Mouse (Mus musculus) A20 (cell line): ENCODE measurements around the gene Rpl3l.
A peak's percentile ranks its signal among the peaks of the same experiment; 100 is the strongest.
"Not testable (repeated sequence)": the region's sequence is repeated elsewhere in the genome, so short reads cannot be mapped to it uniquely, and the experiment has no call there.

Experiments
- DNase-seq: peaks from one replicate; pipeline ENCODE4 v3.0.0-alpha.2; 2011; ENCODE audit warnings: low read depth, low spot score

The Rpl3l gene

DNA sequence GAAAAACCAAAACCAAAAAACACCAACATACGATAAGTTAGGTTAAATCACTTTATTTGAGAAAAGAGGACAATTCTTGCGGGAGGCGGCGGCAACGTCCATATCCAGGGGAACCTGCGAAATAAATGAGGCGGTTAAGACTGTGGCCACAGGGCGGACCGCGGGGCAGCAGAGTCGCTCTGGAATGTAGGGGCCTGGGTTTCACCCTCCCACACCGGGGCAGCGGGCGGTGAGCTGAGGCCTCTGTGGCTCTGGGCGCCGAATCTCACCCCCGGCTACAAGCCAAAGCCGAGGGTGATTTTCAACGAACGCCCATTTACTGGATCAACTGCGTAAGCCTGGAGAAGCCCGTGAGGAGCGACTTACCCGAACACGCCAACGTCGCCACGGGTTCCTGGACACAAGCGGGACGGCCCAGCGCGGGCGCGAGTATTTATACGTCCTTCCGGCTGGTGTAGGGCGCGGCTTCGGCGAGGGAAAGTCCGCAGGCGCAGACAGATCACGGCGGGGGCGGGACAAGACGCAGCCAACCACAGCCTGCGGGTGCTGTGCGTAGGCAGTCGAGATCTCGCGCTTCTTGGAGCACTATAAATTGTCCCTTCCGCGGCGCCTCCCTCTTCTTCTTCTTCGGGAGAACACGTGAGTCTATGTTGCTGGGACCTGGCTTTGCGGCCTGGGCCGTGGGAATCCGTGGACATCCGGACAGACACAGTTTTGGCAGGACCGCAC is 8.0 kb upstream of the Rpl3l start:
- peak; percentile 98 for DNase-seq

DNA sequence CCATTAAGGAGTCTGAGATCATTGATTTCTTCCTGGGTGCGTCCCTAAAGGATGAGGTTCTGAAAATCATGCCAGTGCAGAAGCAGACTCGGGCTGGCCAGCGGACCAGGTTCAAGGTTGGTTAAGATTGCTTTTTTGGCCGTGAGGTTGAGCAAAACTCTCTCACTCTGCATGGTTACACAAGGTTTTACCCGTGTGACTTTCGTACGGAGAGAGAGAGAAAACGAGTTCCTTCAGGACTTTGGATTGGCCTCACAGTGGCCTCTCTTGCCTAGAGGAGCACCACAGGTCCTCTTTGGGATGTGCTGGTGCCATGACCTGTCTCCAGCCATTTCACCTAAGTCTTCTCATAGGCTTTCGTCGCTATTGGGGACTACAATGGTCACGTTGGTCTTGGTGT is 7.0 kb upstream of the Rpl3l start:
- DNase-seq, result not testable (repeated sequence)

DNA sequence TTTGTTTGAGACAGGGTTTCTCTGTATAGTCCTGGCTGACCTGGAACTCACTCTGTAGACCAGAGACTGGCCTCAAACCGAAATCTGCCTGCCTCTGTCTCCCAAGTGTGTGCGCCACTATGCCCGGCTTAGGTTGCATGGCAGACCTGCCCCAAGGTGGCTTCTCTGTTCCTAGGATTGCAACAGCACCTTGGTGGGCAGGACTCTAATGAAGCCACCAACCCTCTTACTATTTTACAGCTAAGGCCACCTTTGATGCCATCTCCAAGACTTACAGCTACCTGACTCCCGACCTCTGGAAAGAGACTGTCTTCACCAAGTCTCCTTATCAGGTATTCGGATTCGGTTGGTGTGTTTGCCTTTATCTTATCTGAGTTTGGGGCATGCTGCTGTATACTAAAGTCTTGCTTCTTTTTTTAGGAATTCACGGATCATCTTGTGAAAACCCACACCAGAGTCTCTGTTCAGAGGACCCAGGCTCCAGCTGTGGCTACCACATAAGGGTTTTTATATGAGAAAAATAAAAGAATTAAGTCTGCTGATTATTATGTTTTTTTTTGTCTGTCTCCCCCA is 6.2 kb upstream of the Rpl3l start:
- DNase-seq, result not testable (repeated sequence)

DNA sequence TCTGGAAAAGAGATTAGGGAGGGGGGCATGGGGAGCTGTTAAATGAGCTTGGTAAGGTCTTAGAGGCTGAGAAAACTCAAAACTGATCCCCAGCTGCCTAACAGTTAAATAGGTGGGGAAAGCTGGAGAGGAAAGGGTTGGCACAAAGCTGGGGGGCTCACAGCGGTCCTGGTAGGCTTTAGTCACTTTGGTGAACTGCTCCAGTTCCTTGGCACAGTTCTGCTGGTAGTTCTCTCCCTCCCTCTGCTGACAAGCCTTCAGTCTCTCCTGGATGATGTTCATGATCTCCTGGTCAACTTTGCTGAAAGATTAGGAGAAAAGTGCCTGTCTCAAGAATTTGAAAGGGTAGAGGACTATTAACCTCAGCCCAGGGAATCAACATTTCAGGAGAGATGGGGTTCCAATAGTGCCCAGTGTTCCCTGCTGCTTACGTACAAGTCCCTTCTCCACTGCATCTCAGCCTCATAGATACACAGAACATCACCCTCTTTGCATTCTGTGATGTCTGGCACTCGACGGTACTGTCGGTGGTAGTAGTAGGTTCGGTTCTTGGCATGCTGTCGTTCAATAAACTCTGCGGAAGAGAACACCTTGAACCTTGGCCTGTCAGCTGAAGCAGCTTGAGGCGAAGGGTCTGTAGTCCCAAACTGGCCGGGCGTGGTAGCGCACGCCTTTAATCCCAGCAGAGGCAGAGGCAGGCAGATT is 5.2 kb upstream of the Rpl3l start:
- peak; percentile 59 for DNase-seq

DNA sequence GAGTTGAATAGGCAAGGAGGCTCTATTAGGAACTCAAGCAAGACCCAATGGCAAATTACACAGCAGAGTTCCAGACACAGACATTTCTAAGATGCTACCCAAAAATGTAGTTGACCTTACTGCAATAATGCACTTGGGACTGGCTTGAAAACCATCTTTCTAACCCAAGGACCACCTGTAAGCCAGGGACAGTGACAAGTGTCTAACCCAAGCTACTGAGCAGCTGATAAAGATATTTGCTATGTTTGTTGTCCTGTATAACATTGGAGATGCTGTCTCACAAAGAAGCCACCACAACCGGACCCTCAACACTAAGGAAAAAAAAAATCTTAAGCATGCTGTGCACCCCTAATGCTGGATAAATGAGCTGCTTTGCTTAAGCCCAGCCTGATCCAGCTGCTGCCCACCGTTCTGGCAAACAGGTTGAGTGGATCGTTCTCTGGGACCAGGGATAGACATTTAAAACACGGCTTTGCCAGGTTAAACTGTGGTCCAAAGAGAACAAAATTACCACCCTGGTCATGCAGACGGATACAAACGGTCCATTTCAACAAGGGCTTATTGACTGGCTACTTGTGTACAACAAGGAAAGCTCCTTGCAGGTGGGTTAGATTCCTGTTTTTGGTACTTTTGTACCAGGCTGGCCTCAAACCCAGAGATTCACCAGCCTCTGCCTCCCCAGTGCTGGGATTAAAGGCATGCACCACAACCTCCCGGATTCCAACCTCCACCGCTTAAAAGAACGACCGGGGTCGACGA is 4.3 kb upstream of the Rpl3l start:
- peak; percentile 62 for DNase-seq

DNA sequence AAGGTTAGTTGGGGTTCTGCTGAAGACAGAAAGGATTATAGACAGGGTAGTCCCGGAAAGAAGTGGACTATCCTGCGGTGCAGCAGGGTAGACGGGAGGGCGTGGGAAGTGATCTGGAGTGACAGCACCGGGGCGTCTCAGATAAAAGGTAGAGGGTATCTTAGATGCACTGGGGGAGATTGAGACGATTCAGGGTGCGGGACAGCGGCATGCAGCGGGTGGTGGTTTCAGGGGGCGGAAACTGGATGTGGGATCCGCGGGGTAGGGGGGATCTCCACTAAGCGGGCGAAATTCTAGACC is 3.8 kb upstream of the Rpl3l start:
- no peak for DNase-seq

DNA sequence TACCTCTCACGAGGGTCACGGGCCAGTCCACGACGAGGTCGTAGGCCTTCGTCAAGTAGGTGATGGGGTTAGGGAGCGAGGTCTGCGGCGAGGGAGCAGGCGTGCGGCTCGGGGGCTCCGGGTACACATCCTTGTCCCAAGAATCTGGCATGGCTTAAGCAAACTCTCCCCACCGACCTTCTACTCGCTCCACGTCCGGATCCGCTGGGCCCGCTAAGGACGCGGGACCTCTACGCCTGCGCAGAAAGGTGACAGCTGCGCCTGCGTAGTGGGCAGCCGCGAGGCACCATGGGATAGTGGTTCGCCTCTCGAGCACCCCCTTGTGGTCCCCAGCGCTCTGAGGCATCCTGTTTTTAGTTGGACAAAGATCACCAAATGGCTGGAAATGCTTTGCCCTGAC is 3.4 kb upstream of the Rpl3l start, which contains the start of gene Ndufb10:
TSS of gene Ndufb10 (minus strand) at position 295 of the 400 bp plus-strand sequence.
- peak; percentile 94 for DNase-seq

DNA sequence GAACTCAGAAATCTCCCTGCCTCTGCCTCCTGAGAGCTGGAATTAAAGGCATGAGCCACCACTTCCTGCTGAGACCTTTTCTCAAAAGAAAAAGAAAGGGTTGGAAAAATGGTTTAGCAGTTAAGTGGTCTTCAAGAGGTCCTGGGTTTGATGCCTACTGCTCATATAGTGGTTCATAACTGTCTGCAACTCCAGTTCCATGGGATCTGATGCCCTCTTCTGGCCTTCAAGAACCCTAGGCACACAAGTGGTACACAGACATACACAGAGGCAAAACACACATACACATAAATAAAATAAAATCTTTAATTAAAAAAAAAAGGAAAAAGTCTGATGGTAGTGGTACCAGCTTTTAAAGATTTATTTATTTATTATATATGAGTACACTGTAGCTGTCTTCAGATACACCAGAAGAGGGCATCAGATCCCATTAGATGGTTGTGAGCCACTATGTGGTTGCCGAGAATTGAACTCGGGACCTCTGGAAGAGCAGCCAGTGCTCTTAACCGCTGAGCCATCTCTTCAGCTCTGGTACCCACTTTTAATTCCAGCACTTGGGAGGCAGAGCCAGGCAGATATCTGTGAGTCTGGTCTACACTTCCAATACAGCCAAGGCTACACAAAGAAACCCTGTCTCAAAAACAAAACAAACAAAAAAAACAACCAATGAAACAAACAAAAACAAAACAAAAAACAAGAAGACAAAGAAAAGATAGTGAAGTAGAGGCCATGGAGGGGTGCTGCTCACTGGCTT is 1.8 kb upstream of the Rpl3l start:
- DNase-seq, result no peak

DNA sequence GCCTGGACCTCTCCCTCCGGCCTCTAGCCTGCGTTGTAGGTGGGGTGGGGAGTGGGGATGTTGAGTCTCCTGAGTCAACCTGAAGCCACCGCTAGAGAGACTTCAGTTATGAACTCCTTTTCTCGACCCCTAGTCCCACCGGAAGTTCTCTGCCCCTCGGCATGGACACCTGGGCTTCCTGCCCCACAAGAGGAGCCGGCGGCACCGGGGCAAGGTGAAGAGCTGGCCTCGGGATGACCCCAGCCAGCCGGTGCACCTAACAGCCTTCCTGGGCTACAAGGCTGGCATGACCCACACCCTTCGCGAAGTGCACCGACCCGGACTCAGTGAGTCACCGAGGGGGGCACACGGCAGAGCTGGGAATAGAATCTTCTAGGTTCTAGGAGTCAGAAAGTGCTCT is 564 bp downstream of the Rpl3l start:
- DNase-seq, result no peak

DNA sequence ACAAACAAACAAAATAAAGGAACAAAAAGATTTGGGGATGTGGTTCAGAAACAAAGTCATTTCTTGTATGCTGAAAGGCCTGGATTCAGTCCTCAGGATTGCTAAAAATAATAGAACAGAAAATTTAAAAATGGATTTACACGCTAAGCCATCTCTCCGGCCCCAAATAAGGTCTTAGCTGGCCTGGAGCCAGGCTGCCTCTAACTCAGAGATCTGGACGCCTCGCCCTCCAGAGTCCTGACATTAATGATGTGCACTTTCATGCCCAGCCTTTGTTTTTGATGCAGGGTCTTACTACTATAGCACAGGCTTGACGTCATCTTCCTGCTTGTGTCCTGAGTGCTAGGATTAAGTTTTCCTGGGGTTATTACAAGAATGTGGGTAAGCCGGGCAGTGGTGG is 1.4 kb downstream of the Rpl3l start:
- DNase-seq, result no peak

DNA sequence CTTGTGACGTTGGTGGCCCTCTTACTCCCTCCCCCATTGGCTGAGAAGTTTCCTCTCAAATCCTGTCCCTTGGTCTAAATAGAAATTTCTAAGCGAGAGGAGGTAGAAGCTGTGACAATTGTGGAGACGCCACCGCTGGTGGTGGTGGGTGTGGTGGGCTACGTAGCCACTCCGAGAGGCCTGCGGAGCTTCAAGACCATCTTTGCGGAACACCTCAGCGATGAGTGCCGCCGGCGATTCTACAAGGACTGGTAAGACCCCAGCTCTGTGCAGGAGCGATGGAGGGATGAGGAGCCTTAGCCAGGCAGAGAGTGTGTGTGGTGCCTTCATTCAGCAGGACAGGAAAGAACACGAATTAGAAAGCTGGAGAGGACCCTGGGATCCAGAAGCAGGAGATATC is 3.2 kb downstream of the Rpl3l start:
- DNase-seq, result no peak

DNA sequence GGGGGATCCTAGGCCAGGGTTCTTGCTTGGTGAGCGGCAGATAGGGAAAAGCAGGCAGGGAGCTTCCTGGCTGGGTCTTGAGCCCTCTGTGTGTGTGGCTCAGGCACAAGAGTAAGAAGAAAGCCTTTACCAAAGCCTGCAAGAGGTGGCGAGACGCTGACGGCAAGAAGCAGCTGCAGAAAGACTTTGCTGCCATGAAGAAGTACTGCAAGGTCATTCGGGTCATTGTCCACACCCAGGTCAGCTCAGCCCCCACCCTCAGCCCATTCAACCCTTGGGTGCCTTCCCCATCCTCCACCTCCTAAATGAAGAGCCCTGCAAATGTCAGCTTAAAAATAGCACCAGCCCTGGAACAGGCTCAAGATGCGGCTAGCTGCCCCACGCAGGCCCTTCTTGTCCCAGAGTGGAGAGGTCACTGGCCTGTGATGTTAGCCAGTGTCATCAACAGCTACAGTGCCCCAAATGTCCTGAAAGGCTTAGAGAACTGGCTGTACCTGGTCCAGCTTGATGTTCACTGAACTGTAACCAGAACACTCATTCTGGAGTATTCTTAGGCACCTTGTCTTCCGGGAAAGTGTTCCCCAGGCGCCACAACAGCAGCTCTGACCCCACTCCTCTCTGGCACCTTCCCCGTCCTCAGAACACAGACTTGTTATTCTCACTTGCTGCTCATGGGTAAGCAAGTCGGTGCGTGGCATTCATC is 4.8 kb downstream of the Rpl3l start:
- no peak for DNase-seq

DNA sequence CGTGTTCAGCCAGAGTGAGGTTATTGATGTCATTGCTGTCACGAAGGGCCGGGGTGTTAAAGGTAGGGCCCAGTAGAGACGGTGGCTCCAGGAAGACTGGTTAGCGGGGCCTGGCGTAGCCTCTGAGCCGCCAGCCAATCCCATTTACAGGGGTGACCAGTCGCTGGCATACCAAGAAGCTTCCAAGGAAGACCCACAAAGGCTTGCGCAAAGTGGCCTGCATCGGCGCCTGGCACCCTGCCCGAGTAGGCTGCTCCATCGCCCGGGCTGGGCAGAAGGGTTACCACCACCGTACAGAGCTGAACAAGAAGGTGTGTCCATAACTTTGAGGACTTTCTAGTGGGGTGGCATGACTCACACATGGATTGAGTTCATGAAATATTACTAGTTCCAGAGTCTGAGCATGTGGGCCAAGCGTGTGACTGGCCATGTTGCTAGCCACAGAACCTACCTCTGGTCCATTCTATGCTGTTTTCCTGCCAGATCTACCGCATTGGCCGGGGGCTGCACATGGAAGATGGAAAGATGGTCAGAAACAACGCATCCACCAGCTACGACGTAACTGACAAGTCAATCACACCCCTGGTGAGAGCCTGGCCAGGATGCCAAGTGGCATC is 5.9 kb downstream of the Rpl3l start:
- DNase-seq, result no peak

DNA sequence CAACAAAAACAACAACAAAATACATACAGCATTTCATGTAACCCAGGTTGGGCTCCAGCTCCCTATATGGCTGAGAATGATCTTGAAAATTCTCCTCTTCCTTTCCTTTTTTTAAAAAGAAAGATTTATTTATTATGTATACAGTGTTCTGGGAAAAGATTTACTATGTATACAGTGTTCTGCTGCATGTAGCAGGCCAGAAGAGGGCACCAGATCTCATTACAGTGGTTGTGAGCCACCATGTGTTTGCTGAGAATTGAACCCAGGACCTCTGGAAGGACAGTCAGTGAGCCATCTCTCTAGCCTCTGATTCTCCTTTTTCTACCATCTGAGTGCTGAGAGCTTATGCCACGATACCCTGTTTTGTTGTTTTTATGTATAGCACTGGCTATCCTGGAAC is 6.9 kb downstream of the Rpl3l start:
- DNase-seq, result peak; percentile 40

DNA sequence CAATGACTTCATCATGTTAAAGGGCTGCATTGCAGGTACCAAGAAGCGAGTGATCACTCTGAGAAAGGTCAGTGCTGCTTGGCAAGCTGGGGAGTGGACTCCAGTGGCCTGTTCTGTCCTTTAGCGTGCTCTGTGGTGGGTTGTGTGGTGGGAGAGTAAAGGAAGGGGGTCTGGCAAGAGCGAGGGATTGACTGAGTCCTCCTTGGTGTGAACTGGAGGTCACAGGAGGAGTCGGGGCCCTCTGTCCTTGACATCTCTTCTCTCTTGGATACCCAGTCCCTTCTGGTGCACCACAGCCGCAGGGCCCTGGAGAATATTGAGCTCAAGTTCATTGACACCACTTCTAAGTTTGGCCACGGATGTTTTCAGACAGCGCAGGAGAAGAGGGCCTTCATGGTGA is 7.8 kb downstream of the Rpl3l start:
- no peak for DNase-seq

DNA sequence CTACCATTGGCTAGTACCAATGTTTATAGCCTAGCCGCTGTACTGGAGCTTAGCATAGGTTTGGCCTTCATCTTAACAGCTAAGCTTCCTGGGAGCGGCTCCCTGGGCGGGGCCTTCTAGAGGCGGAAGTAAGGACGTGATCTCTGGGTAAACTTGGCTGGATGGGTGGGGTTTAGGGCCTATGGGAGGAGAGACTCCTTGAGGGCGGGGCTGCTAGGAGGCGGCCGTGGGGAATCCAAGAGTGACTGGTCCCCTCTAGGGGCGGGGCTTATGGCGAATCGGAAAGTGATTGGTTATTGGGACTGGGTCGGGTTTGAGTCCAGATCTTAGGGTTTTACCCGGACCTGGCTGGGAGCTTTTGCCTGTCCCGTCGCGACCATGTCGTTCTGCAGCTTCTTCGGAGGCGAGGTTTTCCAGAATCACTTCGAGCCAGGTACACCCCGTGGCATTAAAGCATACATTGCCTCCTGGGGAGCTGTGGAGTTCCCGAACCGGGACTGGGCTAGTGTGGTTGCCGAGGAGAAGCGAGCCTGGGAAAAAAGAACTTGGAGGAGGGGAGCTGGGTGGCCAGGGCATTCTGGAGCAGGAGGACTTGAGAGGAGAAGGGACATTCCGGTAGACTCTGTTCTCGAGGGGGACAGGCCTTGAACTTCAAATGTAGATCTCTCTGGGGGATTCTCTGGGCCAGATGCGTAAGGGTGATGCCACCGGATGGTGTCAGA is 8.9 kb downstream of the Rpl3l start, which contains the start of gene Msrb1:
TSS of gene Msrb1 (plus strand) at position 313 of the 722 bp plus-strand sequence.
- DNase-seq, result peak; percentile 99

DNA sequence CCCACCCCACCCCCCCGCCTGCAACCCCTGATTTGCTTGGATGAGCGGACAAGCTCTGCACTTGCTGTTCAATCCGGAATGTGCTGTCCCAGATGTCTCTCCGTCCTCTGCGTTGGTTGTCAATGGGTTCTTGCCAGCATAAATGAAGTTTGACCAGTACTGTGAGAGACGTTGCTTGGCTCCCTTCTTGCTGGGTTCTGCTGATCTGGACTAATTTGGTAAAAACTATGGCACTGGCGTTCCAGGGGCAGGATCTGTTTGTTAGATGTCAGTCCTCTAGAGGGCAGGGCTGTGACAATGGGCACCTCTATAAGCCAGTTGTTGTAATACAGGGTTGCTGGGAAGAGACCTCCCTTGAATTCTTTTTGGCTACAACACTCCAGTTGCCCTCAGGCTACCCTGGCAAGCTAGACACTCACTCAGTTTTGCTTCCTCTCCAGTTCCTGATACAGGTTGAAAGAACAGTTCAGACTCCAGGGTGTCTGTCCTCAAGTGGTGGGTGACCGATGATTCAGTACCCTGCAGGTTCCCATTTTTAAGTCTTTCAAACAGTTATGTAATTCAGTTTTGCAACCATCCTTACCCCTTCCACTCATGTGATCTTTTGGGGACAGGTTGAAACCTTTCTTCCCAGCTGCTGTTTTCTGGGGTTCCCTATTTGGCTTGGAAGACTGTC is 9.7 kb downstream of the Rpl3l start:
- peak; percentile 59 for DNase-seq

DNA sequence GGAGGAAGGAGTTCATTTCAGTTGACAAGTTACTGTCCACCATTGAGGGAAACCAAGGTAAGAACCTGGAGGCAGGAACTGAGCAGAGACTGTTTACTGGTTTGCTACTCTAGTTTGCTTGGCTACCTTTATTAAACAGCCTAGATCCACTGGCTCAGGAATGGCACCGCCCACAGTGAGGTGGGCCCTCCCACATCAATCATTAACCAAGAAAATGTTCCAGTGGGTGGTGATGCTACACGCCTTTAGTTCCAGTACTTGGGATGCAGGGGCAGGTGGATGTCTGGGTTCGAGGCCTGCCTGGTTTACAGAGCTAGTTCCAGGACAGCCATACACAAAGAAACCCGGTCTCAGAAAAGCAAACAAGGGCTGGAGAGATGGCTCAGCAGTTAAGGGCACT is 10.6 kb downstream of the Rpl3l start:
- DNase-seq, result no peak

DNA sequence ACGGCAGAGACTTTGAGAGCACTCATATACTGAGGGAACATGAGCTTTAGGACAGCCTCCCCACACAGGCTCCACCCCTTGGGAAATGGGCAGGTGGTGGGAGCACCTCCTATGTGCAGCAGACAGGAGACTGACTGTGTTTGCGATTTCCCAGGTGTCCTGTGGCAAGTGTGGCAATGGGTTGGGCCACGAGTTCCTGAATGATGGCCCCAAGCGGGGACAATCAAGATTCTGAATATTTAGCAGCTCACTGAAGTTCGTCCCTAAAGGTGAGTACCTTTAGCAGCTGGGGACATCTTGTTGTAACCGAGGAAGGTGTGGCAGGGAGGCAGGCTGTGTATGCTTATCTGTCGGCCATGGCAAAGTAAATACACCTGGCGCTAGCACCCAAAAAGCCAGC is 12.3 kb downstream of the Rpl3l start:
- no peak for DNase-seq
